Mouse (Mus musculus) MEL (cell line): ENCODE results near the gene Soga1.

Source experiments
- CTCF ChIP-seq, 3 experiments: IDR thresholded peaks in 2 of 3; conservative IDR thresholded peaks in 1 of 3; 2 replicates each; pipeline ENCODE4 v1.5.1; 2011 to 2012; ENCODE audit warnings: low read length in 3 of 3, low read depth in 2 of 3, mild to moderate bottlenecking in 2 of 3, improper control_type of control experiment in 1 of 3, inconsistent platforms in 1 of 3, mixed read lengths in 1 of 3, moderate library complexity in 1 of 3; ENCODE audit not compliant: control insufficient read depth in 1 of 3, insufficient read depth in 1 of 3, poor library complexity in 1 of 3, severe bottlenecking in 1 of 3
- ELF1 ChIP-seq: IDR thresholded peaks from 2 replicates; pipeline ENCODE4 v1.6.1; 2014; ENCODE audit warnings: low read depth, mild to moderate bottlenecking, inconsistent platforms, low read length, improper control_type of control experiment, moderate library complexity
- EP300 ChIP-seq, 2 experiments: IDR thresholded peaks; 2 replicates each; pipeline ENCODE4 v1.6.1; 2011; ENCODE audit warnings: improper control_type of control experiment in 2 of 2, low read length in 2 of 2, low read depth in 1 of 2, mild to moderate bottlenecking in 1 of 2
- GATA1 ChIP-seq: IDR thresholded peaks from 2 replicates; pipeline ENCODE4 v1.6.1; 2011; ENCODE audit warnings: low read depth, low read length, improper control_type of control experiment
- JUND ChIP-seq: IDR thresholded peaks from 2 replicates; pipeline ENCODE4 v1.6.1; 2011; ENCODE audit warnings: low read depth, mild to moderate bottlenecking, improper control_type of control experiment, low read length
- MYC ChIP-seq: IDR thresholded peaks from 2 replicates; pipeline ENCODE4 v1.6.1; 2011; ENCODE audit warnings: low read depth, mild to moderate bottlenecking, low read length, improper control_type of control experiment, moderate library complexity
- NRF1 ChIP-seq: IDR thresholded peaks from 2 replicates; pipeline ENCODE4 v1.6.1; 2014; ENCODE audit warnings: low read depth, mild to moderate bottlenecking, inconsistent platforms, low read length, improper control_type of control experiment, moderate library complexity; ENCODE audit not compliant: poor library complexity, insufficient read depth, severe bottlenecking
- POLR2A ChIP-seq, 2 experiments: IDR thresholded peaks; 2 replicates each; pipeline ENCODE4 v1.6.1; 2011 to 2012; ENCODE audit warnings: low read length in 2 of 2, mild to moderate bottlenecking in 2 of 2, control low read depth in 1 of 2, improper control_type of control experiment in 1 of 2, low read depth in 1 of 2, moderate library complexity in 1 of 2; ENCODE audit not compliant: control insufficient read depth in 1 of 2, insufficient read depth in 1 of 2, poor library complexity in 1 of 2
- POLR2AphosphoS2 ChIP-seq: IDR thresholded peaks from 2 replicates; pipeline ENCODE4 v1.6.1; 2011; ENCODE audit warnings: low read length, improper control_type of control experiment
- TCF12 ChIP-seq: IDR thresholded peaks from 2 replicates; pipeline ENCODE4 v1.6.1; 2014; ENCODE audit warnings: low read depth, mild to moderate bottlenecking, inconsistent platforms, low read length, improper control_type of control experiment, moderate library complexity

GRCm38 (mm10) chr2:157063241-157063700 is 15.8 kb downstream of the Soga1 start:
- TF ChIP-seq NRF1 (no peak), CTCF (IDR thresholded peaks at IDR 0.05 in 2 of 3, conservative IDR thresholded peaks at IDR 0.05 in 1 of 3; ENCODE audit: control insufficient read depth in 1 of 3, insufficient read depth in 1 of 3, low read depth in 2 of 3, low read length in 3 of 3, poor library complexity in 1 of 3, severe bottlenecking in 1 of 3) (no peak), POLR2A (IDR thresholded peaks at IDR 0.05; ENCODE audit: control insufficient read depth in 1 of 2, insufficient read depth in 1 of 2, low read depth in 1 of 2, low read length in 2 of 2, poor library complexity in 1 of 2) (no peak), MYC (no peak), TCF12 (no peak), POLR2AphosphoS2 (no peak), EP300 (IDR thresholded peaks at IDR 0.05; ENCODE audit: low read depth in 1 of 2, low read length in 2 of 2) (no peak), ELF1 (no peak), JUND (no peak), GATA1 (no peak)
